Mouse (Mus musculus): ENCODE results near the gene Alppl2. TPM values are rescaled to one million over a fixed set of nuclear protein-coding genes. Genes with fewer than 3 reads are reported as not detected.
A peak's percentile ranks its signal among the peaks of the same experiment; 100 is the strongest.

Alppl2 gene
- polyA plus RNA-seq, 1 experiment from 2014 or later, result not detected

- Histone ChIP-seq H3K27me3 (replicated peaks) (peaks cover 6% of the 10 kb centered on the region), H3K4me1 (no peaks in the 10 kb centered on the region), H3K4me2 (replicated peaks) (no peak overlapping the region), H3K9ac (no peak overlapping the region), H3K9me3 (no peaks in the 10 kb centered on the region), H3K36me3 (no peaks in the 10 kb centered on the region), H3K27ac (no peak overlapping the region), H3K4me3 (no peak overlapping the region)
- WGBS, result 85% methylated on average over 8 of the region's 8 CpGs
- ATAC-seq (ENCODE audit: low FRiP score, low read depth), result no peak
These were observed 5.9 kb upstream of the Alppl2 start for GRCm38 (mm10) chr1:87095642-87096041.

GRCm38 (mm10) chr1:87089251-87089650 is 477 bp downstream of the Alppl2 start:
- WGBS, result 88% methylated on average over 11 of the region's 11 CpGs
- Histone ChIP-seq H3K9ac (no peak overlapping the region), H3K4me1 (no peaks in the 10 kb centered on the region), H3K4me3 (no peak overlapping the region), H3K36me3 (no peaks in the 10 kb centered on the region), H3K4me2 (replicated peaks) (no peak overlapping the region), H3K27me3 (replicated peaks) (no peaks in the 10 kb centered on the region), H3K27ac (no peak overlapping the region), H3K9me3 (no peaks in the 10 kb centered on the region)
- no peak for ATAC-seq (ENCODE audit: low FRiP score, low read depth)

- no peak overlapping the region for H3K27ac ChIP-seq
- 66% methylated on average over 17 of the region's 17 CpGs for WGBS
- no peaks in the 10 kb centered on the region for H3K27me3 ChIP-seq (replicated peaks)
- H3K36me3 ChIP-seq, result no peaks in the 10 kb centered on the region
- no peaks in the 10 kb centered on the region for H3K4me1 ChIP-seq
- ATAC-seq (ENCODE audit: low FRiP score, low read depth), result no peak
- H3K4me3 ChIP-seq, result no peak overlapping the region
- H3K9ac ChIP-seq, result no peak overlapping the region
- no peak overlapping the region for H3K4me2 ChIP-seq (replicated peaks)
- H3K9me3 ChIP-seq, result no peaks in the 10 kb centered on the region
These were observed 2.8 kb downstream of the Alppl2 start for GRCm38 (mm10) chr1:87086964-87087363.

GRCm38 (mm10) chr1:87086196-87086595 is 3.5 kb downstream of the Alppl2 start:
- H3K9ac ChIP-seq, result no peak overlapping the region
- 77% methylated on average over 4 of the region's 4 CpGs for WGBS

GRCm38 (mm10) chr1:87073776-87074175 is 16.0 kb downstream of the Alppl2 start:
- Histone ChIP-seq H3K9me3 (no peaks in the 10 kb centered on the region), H3K4me3 (no peak overlapping the region), H3K27me3 (replicated peaks) (no peaks in the 10 kb centered on the region), H3K36me3 (no peaks in the 10 kb centered on the region), H3K27ac (no peak overlapping the region), H3K9ac (no peak overlapping the region), H3K4me2 (replicated peaks) (no peak overlapping the region), H3K4me1 (no peaks in the 10 kb centered on the region)
- no peak for ATAC-seq (ENCODE audit: low FRiP score, low read depth)
- 89% methylated on average over 8 of the region's 8 CpGs for WGBS

More at GRCm38 (mm10) chr1:87086196-87086595, 3.5 kb downstream of the Alppl2 start:
- Histone ChIP-seq H3K4me3 (no peak overlapping the region), H3K4me1 (no peaks in the 10 kb centered on the region), H3K9me3 (no peaks in the 10 kb centered on the region), H3K27ac (no peak overlapping the region), H3K27me3 (replicated peaks) (no peaks in the 10 kb centered on the region), H3K4me2 (replicated peaks) (no peak overlapping the region), H3K36me3 (no peaks in the 10 kb centered on the region)
- ATAC-seq (ENCODE audit: low FRiP score, low read depth), result no peak

- 56% methylated on average over 16 of the region's 16 CpGs for WGBS
- ATAC-seq (ENCODE audit: low FRiP score, low read depth), result no peak
- no peak overlapping the region for H3K4me3 ChIP-seq
- no peaks in the 10 kb centered on the region; the same call in 1 of the 2 replicates for H3K4me1 ChIP-seq
- no peak overlapping the region for H3K4me2 ChIP-seq (replicated peaks)
- H3K36me3 ChIP-seq, result no peaks in the 10 kb centered on the region
- no peak overlapping the region for H3K27ac ChIP-seq
- no peaks in the 10 kb centered on the region for H3K27me3 ChIP-seq (replicated peaks)
- no peaks in the 10 kb centered on the region for H3K9me3 ChIP-seq
- H3K9ac ChIP-seq, result no peak overlapping the region
These were observed 19.0 kb downstream of the Alppl2 start for GRCm38 (mm10) chr1:87070720-87071119.

GRCm38 (mm10) chr1:87060913-87061312 is 28.8 kb downstream of the Alppl2 start:
- Histone ChIP-seq H3K4me3 (no peak overlapping the region), H3K9ac (no peak overlapping the region), H3K36me3 (no peaks in the 10 kb centered on the region), H3K4me2 (replicated peaks) (no peak overlapping the region), H3K27me3 (replicated peaks) (no peaks in the 10 kb centered on the region), H3K9me3 (no peaks in the 10 kb centered on the region), H3K27ac (no peak overlapping the region), H3K4me1 (0 out of 2 replicates have a peak, but pooled peaks cover 3% of the 10 kb centered on the region)
- ATAC-seq (ENCODE audit: low FRiP score, low read depth), result no peak

GRCm38 (mm10) chr1:87059042-87059665 is 30.6 kb downstream of the Alppl2 start:
- 85% methylated on average over 8 of the region's 8 CpGs for WGBS
- H3K4me2 ChIP-seq (replicated peaks), result no peak overlapping the region
- ATAC-seq (ENCODE audit: low FRiP score, low read depth), result no peak

GRCm38 (mm10) chr1:87057075-87057474 is 32.7 kb downstream of the Alppl2 start:
- Histone ChIP-seq H3K4me1 (0 out of 2 replicates have a peak, but pooled peaks cover 3% of the 10 kb centered on the region), H3K27me3 (replicated peaks) (no peaks in the 10 kb centered on the region), H3K9ac (no peak overlapping the region), H3K27ac (no peak overlapping the region), H3K9me3 (no peaks in the 10 kb centered on the region), H3K4me2 (replicated peaks) (no peak overlapping the region), H3K4me3 (no peak overlapping the region), H3K36me3 (0 out of 2 replicates have a peak, but pooled peaks cover 3% of the 10 kb centered on the region)
- WGBS, result 88% methylated on average over 4 of the region's 4 CpGs
- no peak for ATAC-seq (ENCODE audit: low FRiP score, low read depth)

More at GRCm38 (mm10) chr1:87059042-87059665, 30.6 kb downstream of the Alppl2 start:
- Histone ChIP-seq H3K27me3 (replicated peaks) (no peaks in the 10 kb centered on the region), H3K27ac (no peak overlapping the region), H3K9ac (no peak overlapping the region), H3K36me3 (no peaks in the 10 kb centered on the region), H3K9me3 (no peaks in the 10 kb centered on the region), H3K4me3 (no peak overlapping the region), H3K4me1 (0 out of 2 replicates have a peak, but pooled peaks cover 3% of the 10 kb centered on the region)

- H3K27ac ChIP-seq, result no peak overlapping the region
- no peak overlapping the region for H3K4me2 ChIP-seq (replicated peaks)
- H3K27me3 ChIP-seq (replicated peaks), result no peaks in the 10 kb centered on the region
- WGBS, result 88% methylated on average over 4 of the region's 4 CpGs
- H3K36me3 ChIP-seq, result peaks cover 9% of the 10 kb centered on the region; the same call in 1 of the 2 replicates
- no peaks in the 10 kb centered on the region for H3K9me3 ChIP-seq
- H3K9ac ChIP-seq, result no peak overlapping the region
- H3K4me3 ChIP-seq, result no peak overlapping the region
- no peak for ATAC-seq (ENCODE audit: low FRiP score, low read depth)
- H3K4me1 ChIP-seq, result peaks cover 4% of the 10 kb centered on the region; the same call in 1 of the 2 replicates
These were observed 38.4 kb downstream of the Alppl2 start for GRCm38 (mm10) chr1:87051369-87051768.

GRCm38 (mm10) chr1:87050700-87051099 is 39.0 kb downstream of the Alppl2 start:
- no peak for ATAC-seq (ENCODE audit: low FRiP score, low read depth)
- Histone ChIP-seq H3K4me1 (peaks cover 4% of the 10 kb centered on the region; the same call in 1 of the 2 replicates), H3K4me3 (no peak overlapping the region), H3K4me2 (replicated peaks) (no peak overlapping the region), H3K9ac (no peak overlapping the region), H3K27ac (no peak overlapping the region), H3K9me3 (no peaks in the 10 kb centered on the region), H3K27me3 (replicated peaks) (no peaks in the 10 kb centered on the region), H3K36me3 (peaks cover 9% of the 10 kb centered on the region; the same call in 1 of the 2 replicates)
- 78% methylated on average over 1 of the region's 1 CpGs for WGBS

GRCm38 (mm10) chr1:87050072-87050471 is 39.7 kb downstream of the Alppl2 start:
- Histone ChIP-seq H3K4me3 (no peak overlapping the region), H3K36me3 (peaks cover 9% of the 10 kb centered on the region; the same call in 1 of the 2 replicates), H3K9me3 (no peaks in the 10 kb centered on the region), H3K4me1 (peaks cover 4% of the 10 kb centered on the region; the same call in 1 of the 2 replicates), H3K27me3 (replicated peaks) (no peaks in the 10 kb centered on the region), H3K4me2 (replicated peaks) (no peak overlapping the region), H3K9ac (no peak overlapping the region), H3K27ac (no peak overlapping the region)
- WGBS, result 45% methylated on average over 3 of the region's 3 CpGs
- peak; percentile 67 for ATAC-seq (ENCODE audit: low FRiP score, low read depth)
